Mouse (Mus musculus) splenic B cell, adult 2 months (primary cell): Measurements from ENCODE around the gene Atg7.

Experiments used
- DNase-seq: peaks from one replicate; pipeline ENCODE4 v3.0.0-alpha.2; 2011; ENCODE audit warnings: low read depth, low spot score
- H3K27me3 ChIP-seq: 2 replicates; pipeline ENCODE4 v1.6.1; 2012; ENCODE audit warnings: mild to moderate bottlenecking, low read length, moderate library complexity, mixed read lengths; ENCODE audit not compliant: control insufficient read depth, poor library complexity, insufficient read depth, severe bottlenecking
- H3K36me3 ChIP-seq: 2 replicates; pipeline ENCODE4 v1.6.1; 2012; ENCODE audit warnings: mild to moderate bottlenecking, low read length, moderate library complexity, mixed read lengths; ENCODE audit not compliant: control insufficient read depth, poor library complexity, insufficient read depth, severe bottlenecking

Atg7 gene

DNA sequence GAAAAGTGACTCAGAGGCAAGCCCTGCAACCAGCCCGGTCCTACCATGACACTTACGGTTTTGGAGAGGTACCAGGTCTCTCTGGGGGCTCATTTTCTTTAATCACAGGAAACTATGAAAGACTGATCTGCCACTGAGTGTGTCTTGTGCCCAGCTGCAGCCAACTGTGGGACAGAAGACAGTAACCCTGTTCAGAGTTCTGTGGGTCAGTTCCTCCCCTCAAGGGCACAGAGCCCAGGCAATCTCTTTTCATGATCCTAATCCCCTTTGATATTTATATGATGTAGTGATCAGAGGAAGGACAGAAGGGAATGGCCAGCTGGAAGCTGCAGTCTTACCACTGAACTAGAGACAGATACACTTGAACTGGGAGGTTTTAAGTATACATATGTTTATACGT is 92.2 kb downstream of the Atg7 start:
- DNase-seq = no peak
- no peaks in the 10 kb centered on the region for H3K27me3 ChIP-seq

GRCm38 (mm10) chr6:114736355-114736754 is 93.5 kb downstream of the Atg7 start:
- no peak for DNase-seq
- Histone ChIP-seq H3K36me3 (0 out of 2 replicates have a peak, but pooled peaks cover 2% of the 10 kb centered on the region), H3K27me3 (no peaks in the 10 kb centered on the region)

More for the DNA sequence above, 92.2 kb downstream of the Atg7 start:
- H3K36me3 ChIP-seq = 0 out of 2 replicates have a peak, but pooled peaks cover 2% of the 10 kb centered on the region

- DNase-seq = no peak
- H3K36me3 ChIP-seq = 0 out of 2 replicates have a peak, but pooled peaks cover 2% of the 10 kb centered on the region
Observed at GRCm38 (mm10) chr6:114737181-114737580, 94.3 kb downstream of the Atg7 start.

GRCm38 (mm10) chr6:114737931-114738759 is 95.2 kb downstream of the Atg7 start:
- Histone ChIP-seq H3K36me3 (0 out of 2 replicates have a peak, but pooled peaks cover 2% of the 10 kb centered on the region), H3K27me3 (no peaks in the 10 kb centered on the region)
- DNase-seq = no peak

More at GRCm38 (mm10) chr6:114737181-114737580, 94.3 kb downstream of the Atg7 start:
- no peaks in the 10 kb centered on the region for H3K27me3 ChIP-seq

DNA sequence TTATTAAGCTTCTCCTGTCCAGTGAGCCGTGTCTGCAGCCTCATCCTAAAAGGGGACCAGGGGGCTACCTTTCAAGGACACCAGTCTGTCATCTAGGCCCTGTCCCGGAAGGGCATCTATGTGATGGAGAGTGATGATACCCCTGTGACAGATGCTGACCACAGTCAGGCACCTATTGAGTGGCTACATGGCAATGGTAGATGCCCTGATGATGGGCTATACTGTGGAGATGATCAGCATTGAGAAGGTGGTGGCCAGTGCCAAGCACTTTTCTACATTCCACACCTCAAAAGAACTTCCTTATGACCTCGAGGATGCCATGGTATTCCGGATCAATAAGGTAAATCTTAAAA is 95.8 kb downstream of the Atg7 start:
- no peak for DNase-seq

DNA sequence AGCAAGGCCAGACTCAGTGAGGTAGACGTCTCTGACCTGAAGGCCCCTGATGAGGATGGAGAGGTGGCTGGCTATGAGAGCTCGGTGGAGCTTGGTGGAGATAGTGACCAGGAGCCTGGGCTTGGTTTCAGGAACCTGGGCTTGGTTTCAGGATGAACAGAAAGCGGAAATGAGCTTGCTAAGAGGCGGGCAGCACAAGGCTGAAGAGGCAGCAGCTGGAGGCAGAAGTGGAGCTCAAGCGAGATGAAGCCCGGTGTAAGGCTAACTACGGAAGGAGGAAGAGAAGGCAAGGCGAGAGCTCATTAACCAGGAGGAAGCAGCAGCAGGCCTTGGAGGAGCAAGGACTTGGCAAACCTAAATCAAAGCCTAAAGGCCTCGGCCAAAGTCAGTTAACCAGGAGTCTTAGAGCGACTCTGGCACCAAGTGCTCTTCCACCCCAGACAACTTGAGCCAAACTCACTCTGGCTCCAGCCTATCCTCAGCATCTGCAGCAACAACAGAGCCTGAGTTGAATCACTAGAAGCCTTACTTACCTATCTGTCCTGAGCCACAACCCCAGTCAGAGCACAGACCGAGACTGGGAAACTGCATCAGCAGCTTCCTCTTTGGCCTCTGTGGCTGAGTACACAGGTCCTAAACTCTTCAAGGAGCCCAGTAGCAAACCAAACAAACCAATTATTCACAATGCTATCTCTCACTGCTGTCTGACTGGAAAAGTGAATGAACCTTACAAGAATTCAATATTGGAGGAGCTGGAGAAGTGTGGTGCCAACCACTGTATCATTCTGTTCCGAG is 99.5 kb downstream of the Atg7 start:
- Histone ChIP-seq H3K27me3 (no peaks in the 10 kb centered on the region), H3K36me3 (no peaks in the 10 kb centered on the region; the same call in 1 of the 2 replicates)
- peak; percentile 18 for DNase-seq

More for the DNA sequence above, 95.8 kb downstream of the Atg7 start:
- H3K36me3 ChIP-seq = 0 out of 2 replicates have a peak, but pooled peaks cover 2% of the 10 kb centered on the region
- H3K27me3 ChIP-seq = no peaks in the 10 kb centered on the region

DNA sequence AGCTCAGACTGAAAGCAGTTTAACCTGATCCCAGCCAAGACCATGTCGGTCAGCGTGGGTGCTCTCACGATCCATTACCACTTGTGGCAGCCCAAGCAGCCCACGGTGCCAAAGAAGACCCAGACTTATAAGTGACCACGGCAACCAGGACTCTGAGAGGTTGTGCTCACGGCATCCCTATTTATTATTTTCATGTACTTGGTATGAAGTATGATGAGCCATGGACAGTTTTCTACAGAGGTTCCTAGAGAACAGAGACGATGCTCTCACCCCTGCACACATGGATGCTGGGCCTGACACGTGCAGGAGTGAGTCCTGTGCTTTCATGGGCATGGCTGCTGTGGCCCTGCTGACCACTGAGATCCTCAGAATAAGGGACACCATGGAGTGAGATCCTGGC is 100.2 kb downstream of the Atg7 start:
- H3K36me3 ChIP-seq = no peaks in the 10 kb centered on the region; the same call in 1 of the 2 replicates
- no peak for DNase-seq
- no peaks in the 10 kb centered on the region for H3K27me3 ChIP-seq

DNA sequence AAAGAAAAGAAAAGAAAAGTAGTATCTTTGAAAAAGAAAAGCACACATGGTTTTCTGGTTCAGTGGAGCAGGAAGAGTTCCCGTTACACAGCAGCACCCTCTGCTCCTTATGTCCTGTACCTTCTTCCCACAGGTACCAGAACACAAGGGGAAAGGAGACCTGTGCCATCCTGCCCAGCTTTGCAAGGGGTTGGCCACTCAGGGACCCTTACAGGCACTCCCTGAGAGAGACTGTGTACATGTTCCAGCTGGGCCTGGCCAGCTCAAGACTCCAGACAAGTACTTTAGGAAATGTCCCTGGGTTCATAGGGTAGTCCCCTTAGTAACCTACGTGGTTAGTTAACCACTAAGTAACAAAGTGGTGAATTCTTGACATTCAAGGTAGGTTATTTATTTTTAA is 100.9 kb downstream of the Atg7 start:
- Histone ChIP-seq H3K27me3 (no peaks in the 10 kb centered on the region), H3K36me3 (no peaks in the 10 kb centered on the region; the same call in 1 of the 2 replicates)
- DNase-seq = no peak

- H3K36me3 ChIP-seq = no peaks in the 10 kb centered on the region; the same call in 1 of the 2 replicates
- DNase-seq = no peak
- H3K27me3 ChIP-seq = no peaks in the 10 kb centered on the region
Observed at GRCm38 (mm10) chr6:114746439-114746974, 103.6 kb downstream of the Atg7 start.

DNA sequence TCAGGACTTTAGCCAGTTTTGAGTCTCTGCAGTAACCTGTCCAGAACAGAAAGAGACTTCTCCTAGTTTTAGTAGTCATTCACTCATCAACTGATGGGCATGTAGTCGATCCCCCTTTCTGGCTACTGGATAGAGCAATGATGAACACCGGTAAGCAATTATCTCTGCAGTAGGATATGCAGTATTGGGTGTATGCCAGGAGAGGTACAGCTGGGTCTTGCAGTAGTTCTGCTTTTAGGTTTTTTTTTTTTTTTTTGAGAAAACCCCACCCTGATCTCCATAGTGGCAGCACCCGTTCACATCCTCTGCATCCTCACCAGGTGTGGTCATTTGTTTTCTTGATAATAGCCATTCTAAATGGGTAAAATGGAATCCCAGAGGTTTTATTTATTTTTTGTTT is 105.5 kb downstream of the Atg7 start:
- Histone ChIP-seq H3K27me3 (no peaks in the 10 kb centered on the region), H3K36me3 (no peaks in the 10 kb centered on the region; the same call in 1 of the 2 replicates)
- DNase-seq = peak; percentile 38

- DNase-seq = no peak
- no peaks in the 10 kb centered on the region for H3K27me3 ChIP-seq
Observed at GRCm38 (mm10) chr6:114748882-114749281, 106.0 kb downstream of the Atg7 start.

GRCm38 (mm10) chr6:114758795-114759194 is 115.9 kb downstream of the Atg7 start:
- H3K27me3 ChIP-seq = no peaks in the 10 kb centered on the region
- DNase-seq = no peak
- no peaks in the 10 kb centered on the region for H3K36me3 ChIP-seq

More at GRCm38 (mm10) chr6:114748882-114749281, 106.0 kb downstream of the Atg7 start:
- no peaks in the 10 kb centered on the region; the same call in 1 of the 2 replicates for H3K36me3 ChIP-seq

GRCm38 (mm10) chr6:114766314-114766713 is 123.4 kb downstream of the Atg7 start:
- DNase-seq = no peak
- no peaks in the 10 kb centered on the region for H3K27me3 ChIP-seq
- H3K36me3 ChIP-seq = no peaks in the 10 kb centered on the region

- no peak for DNase-seq
Observed at GRCm38 (mm10) chr6:114767710-114768109, 124.8 kb downstream of the Atg7 start.

More at GRCm38 (mm10) chr6:114767710-114768109, 124.8 kb downstream of the Atg7 start:
- H3K27me3 ChIP-seq = no peaks in the 10 kb centered on the region
- no peaks in the 10 kb centered on the region for H3K36me3 ChIP-seq
